Mouse (Mus musculus): ENCODE measurements around the gene Kcnj14. TPM values are rescaled to one million over a fixed set of nuclear protein-coding genes. Genes with fewer than 3 reads are reported as not detected.

Gene Kcnj14
- total RNA-seq, 4 experiments from 2014 or later: 1.6 to 2.1 (median 1.8) TPM

DNA sequence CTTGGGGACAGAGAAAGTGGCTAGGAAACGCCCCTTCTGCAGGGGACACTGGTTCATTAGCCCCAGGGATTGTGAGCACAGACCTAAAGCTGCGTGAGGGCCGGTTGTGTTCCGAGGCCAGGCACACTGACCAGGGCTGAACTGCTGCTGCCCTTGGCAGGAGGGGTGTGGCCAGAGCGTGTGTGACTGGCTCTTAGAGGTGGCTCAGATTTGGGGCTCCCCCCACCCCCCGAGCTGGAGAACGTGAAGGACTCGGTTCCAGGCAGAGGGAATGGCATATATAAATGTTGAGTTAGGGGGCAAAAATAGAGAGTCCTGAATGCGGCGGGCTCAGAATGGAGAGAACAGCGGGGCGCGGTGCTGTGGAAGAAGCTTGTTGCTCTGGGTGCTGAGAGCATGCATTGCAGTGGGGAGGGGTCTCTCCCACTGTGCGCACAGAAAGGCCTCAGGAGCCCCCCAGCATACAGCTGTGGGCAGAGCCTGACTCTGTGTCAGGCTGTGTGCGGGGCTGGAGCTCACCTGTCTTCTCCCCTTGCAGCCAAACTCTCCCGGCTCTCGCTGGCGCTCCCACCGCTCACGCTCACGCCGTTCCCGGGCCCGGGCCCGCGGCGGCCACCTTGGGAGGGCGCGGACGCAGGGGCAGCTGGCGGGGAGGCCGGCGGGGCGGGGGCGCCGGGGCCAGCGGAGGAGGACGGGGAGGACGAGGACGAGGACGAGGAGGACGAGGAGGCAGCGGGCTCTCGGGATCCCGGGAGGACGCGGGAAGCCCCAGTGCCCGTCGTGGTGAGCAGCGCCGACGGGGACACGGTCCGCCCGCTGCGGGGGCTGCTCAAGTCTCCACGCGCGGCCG is 26.7 kb downstream of the Kcnj14 start:
- DNase-seq (ENCODE audit: low spot score in 2 of 2): no peak

GRCm38 (mm10) chr7:45796950-45797349 is 27.6 kb downstream of the Kcnj14 start:
- DNase-seq (ENCODE audit: low spot score in 2 of 2): no peak

GRCm38 (mm10) chr7:45794971-45795370 is 29.6 kb downstream of the Kcnj14 start:
- DNase-seq (ENCODE audit: low spot score in 2 of 2): no peak

- no peak for DNase-seq (ENCODE audit: low spot score in 2 of 2)
Observed at GRCm38 (mm10) chr7:45793969-45794585, 30.5 kb downstream of the Kcnj14 start.

- no peak for DNase-seq (ENCODE audit: low spot score in 2 of 2)
Observed at GRCm38 (mm10) chr7:45793240-45793639, 31.3 kb downstream of the Kcnj14 start.

- no peak for DNase-seq (ENCODE audit: low spot score in 2 of 2)
Observed at GRCm38 (mm10) chr7:45791756-45792490, 32.7 kb downstream of the Kcnj14 start.

GRCm38 (mm10) chr7:45790721-45791120 is 33.9 kb downstream of the Kcnj14 start:
- DNase-seq (ENCODE audit: low spot score in 2 of 2): no peak

GRCm38 (mm10) chr7:45787642-45788041 is 36.9 kb downstream of the Kcnj14 start:
- no peak for DNase-seq (ENCODE audit: low spot score in 2 of 2)

- peak; percentile 67 to 81 for DNase-seq (ENCODE audit: low spot score in 2 of 2)
Observed at GRCm38 (mm10) chr7:45786661-45787413, 37.7 kb downstream of the Kcnj14 start.

GRCm38 (mm10) chr7:45786136-45786578 is 38.4 kb downstream of the Kcnj14 start:
- no peak for DNase-seq (ENCODE audit: low spot score in 2 of 2)

- DNase-seq (ENCODE audit: low spot score in 2 of 2): no peak
Observed at GRCm38 (mm10) chr7:45785388-45786135, 39.0 kb downstream of the Kcnj14 start.

GRCm38 (mm10) chr7:45784524-45785372 is 39.8 kb downstream of the Kcnj14 start, which contains the start of gene Sult2b1:
Gene Sult2b1, minus strand, starts transcription at chr7:45784669.
- peak; percentile 92 to 93 for DNase-seq (ENCODE audit: low spot score in 2 of 2)

DNA sequence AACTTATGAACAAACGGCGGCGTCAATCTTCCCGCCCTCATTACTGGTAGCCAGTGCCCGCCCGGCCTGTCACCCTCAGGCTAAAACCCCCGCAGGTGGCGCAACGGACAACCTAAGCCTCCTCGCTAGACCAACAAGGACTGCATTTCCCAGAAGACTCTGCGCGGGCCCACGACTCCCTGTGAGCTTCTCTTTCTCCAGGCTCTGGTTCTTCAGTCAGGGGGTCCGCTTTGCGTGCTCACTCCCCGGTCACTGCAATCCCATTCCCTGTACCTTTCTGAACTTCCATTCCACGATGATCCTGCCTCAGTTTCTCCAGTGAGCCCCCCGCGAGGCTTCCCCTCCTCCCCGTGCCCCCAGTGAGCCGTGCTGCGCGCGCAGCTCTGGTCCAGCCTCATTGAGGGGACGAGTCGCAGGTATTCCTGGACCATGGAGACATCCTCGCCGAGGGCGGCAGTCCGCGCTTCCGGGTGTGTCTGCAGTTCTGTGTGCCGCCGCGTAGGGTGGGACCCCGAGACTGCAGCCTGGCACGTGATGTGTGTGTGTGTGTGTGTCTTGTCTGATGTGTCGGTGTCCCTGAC is 41.0 kb downstream of the Kcnj14 start, which contains the start of gene Lmtk3:
TSS of gene Lmtk3 (plus strand) at position 228 of the 581 bp plus-strand sequence.
- DNase-seq (ENCODE audit: low spot score in 2 of 2): peak; percentile 77 to 80

- DNase-seq (ENCODE audit: low spot score in 2 of 2): no peak
Observed at GRCm38 (mm10) chr7:45782271-45782670, 42.3 kb downstream of the Kcnj14 start.

DNA sequence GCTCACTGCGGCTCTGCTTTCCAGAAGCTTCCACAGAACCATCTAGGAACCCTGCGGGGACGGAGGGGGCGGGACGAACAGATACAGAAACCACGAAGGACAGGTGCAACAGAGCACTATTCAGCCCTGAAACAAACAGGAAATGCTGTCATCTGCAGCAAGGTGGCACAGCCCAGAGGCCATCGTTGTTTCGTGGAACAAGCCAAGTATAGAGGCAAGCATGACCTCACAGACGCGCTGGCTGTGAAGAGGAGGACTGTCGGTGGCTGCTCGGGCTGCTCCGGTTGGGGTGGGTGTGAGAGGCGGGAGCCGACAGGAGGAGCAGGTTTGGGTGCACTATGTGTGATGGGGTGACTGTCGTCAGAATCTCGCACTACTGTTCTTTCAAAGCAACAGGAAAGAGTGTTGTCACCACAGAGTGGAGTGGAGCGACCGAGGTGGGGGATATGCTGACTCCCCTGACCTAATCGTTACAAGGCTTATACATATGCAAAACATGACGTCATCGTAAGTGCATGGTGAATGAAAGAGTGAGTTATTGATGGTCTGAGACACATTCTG is 45.4 kb downstream of the Kcnj14 start:
- DNase-seq (ENCODE audit: low spot score in 2 of 2): no peak

- DNase-seq (ENCODE audit: low spot score in 2 of 2): no peak
Observed at GRCm38 (mm10) chr7:45775237-45775636, 49.3 kb downstream of the Kcnj14 start.

- DNase-seq (ENCODE audit: low spot score in 2 of 2): no peak
Observed at GRCm38 (mm10) chr7:45771101-45771500, 53.5 kb downstream of the Kcnj14 start.

- DNase-seq (ENCODE audit: low spot score in 2 of 2): no peak
Observed at GRCm38 (mm10) chr7:45770427-45771082, 54.0 kb downstream of the Kcnj14 start.

Data from layer of hippocampus, adult 8-10 months (tissue).